Mouse (Mus musculus): ENCODE results near the gene Capn9. TPM values are rescaled to one million over a fixed set of nuclear protein-coding genes. Genes with fewer than 3 reads are reported as not detected.

Gene Capn9
- total and polyA plus RNA-seq, 3 experiments, result 0.10 TPM; not detected in 2

GRCm38 (mm10) chr8:124530996-124531395, 44.9 kb upstream of the Capn9 start:
- TF ChIP-seq ZKSCAN1 (IDR thresholded peaks at IDR 0.05; ENCODE audit: borderline replicate concordance, low read depth, low read length), result no peak
- TF ChIP-seq ETS1 (conservative IDR thresholded peaks at IDR 0.05; ENCODE audit: low read depth, low read length), result no peak
- TF ChIP-seq BHLHE40 (IDR thresholded peaks at IDR 0.05; ENCODE audit: low read depth, low read length), result no peak
- no peak for TF ChIP-seq UBTF (IDR thresholded peaks at IDR 0.05; ENCODE audit: low read depth, low read length)
- TF ChIP-seq GABPA (IDR thresholded peaks at IDR 0.05; ENCODE audit: insufficient replicate concordance, low read depth, low read length), result no peak
- no peak for TF ChIP-seq SIN3A (IDR thresholded peaks at IDR 0.05; ENCODE audit: low read length)
- TF ChIP-seq MXI1 (IDR thresholded peaks at IDR 0.05; ENCODE audit: low read depth, low read length), result no peak
- TF ChIP-seq ZC3H11A (IDR thresholded peaks at IDR 0.05; ENCODE audit: low read depth, low read length), result no peak
- Histone ChIP-seq H3K4me1 (ENCODE audit: control insufficient read depth in 1 of 2, insufficient read depth in 2 of 2) (no peaks in the 10 kb centered on the region), H3K9me3 (replicated peaks; ENCODE audit: low read length) (no peaks in the 10 kb centered on the region), H3K4me2 (ENCODE audit: insufficient read depth, low read depth, poor library complexity, severe bottlenecking) (no peak overlapping the region), H3K27ac (ENCODE audit: insufficient read depth, low read depth) (no peak overlapping the region), H3K27me3 (replicated peaks) (no peaks in the 10 kb centered on the region), H3K9ac (ENCODE audit: insufficient read depth, low read depth) (no peak overlapping the region), H3K36me3 (replicated peaks in 1 of 2; ENCODE audit: control insufficient read depth in 1 of 2, insufficient read depth in 1 of 2, low read length in 1 of 2) (peaks cover 71 to 96% of the 10 kb centered on the region in 2 experiments), H3K4me3 (replicated peaks in 1 of 3; ENCODE audit: low read depth in 2 of 3, low read length in 2 of 3, poor library complexity in 1 of 3) (no peak overlapping the region), H3K79me2 (replicated peaks; ENCODE audit: control insufficient read depth, extremely low read depth, insufficient read depth, poor library complexity, severe bottlenecking) (no peaks in the 10 kb centered on the region)
- dilution Hi-C loops (cut with MboI; ENCODE audit: extremely low pct_ligation_motif_present, extremely low pct_unique_long_range_greater_than_20kb, low sequenced_read_pairs), result no loop called here
- DNase-seq (ENCODE audit: extremely low read depth), result no peak
- in situ Hi-C loops (cut with MboI; ENCODE audit: low pct_ligation_motif_present, low pct_unique_long_range_greater_than_20kb, low sequenced_read_pairs), result no loop called here

- in situ Hi-C loops (cut with MboI; ENCODE audit: low pct_ligation_motif_present, low pct_unique_long_range_greater_than_20kb, low sequenced_read_pairs) (no loop called here), dilution Hi-C loops (cut with MboI; ENCODE audit: extremely low pct_ligation_motif_present, extremely low pct_unique_long_range_greater_than_20kb, low sequenced_read_pairs) (no loop called here)
- Histone ChIP-seq H3K9ac (ENCODE audit: insufficient read depth, low read depth) (no peak overlapping the region), H3K27me3 (replicated peaks) (no peaks in the 10 kb centered on the region), H3K27ac (ENCODE audit: insufficient read depth, low read depth) (no peak overlapping the region), H3K4me1 (ENCODE audit: control insufficient read depth in 1 of 2, insufficient read depth in 2 of 2) (no peaks in the 10 kb centered on the region), H3K9me3 (replicated peaks; ENCODE audit: low read length) (no peaks in the 10 kb centered on the region), H3K4me3 (replicated peaks in 1 of 3; ENCODE audit: low read depth in 2 of 3, low read length in 2 of 3, poor library complexity in 1 of 3) (no peak overlapping the region), H3K79me2 (replicated peaks; ENCODE audit: control insufficient read depth, extremely low read depth, insufficient read depth, poor library complexity, severe bottlenecking) (no peaks in the 10 kb centered on the region), H3K4me2 (ENCODE audit: insufficient read depth, low read depth, poor library complexity, severe bottlenecking) (no peak overlapping the region), H3K36me3 (replicated peaks in 1 of 2; ENCODE audit: control insufficient read depth in 1 of 2, insufficient read depth in 1 of 2, low read length in 1 of 2) (peaks cover 68 to 89% of the 10 kb centered on the region in 2 experiments)
- DNase-seq (ENCODE audit: extremely low read depth), result no peak
- TF ChIP-seq ETS1 (conservative IDR thresholded peaks at IDR 0.05; ENCODE audit: low read depth, low read length), result no peak
These were observed 43.3 kb upstream of the Capn9 start for GRCm38 (mm10) chr8:124532626-124533025.

GRCm38 (mm10) chr8:124535451-124535850, 40.5 kb upstream of the Capn9 start:
- no peaks in the 10 kb centered on the region for H3K27me3 ChIP-seq (replicated peaks)
- in situ Hi-C loops (cut with MboI; ENCODE audit: low pct_ligation_motif_present, low pct_unique_long_range_greater_than_20kb, low sequenced_read_pairs) (no loop called here), dilution Hi-C loops (cut with MboI; ENCODE audit: extremely low pct_ligation_motif_present, extremely low pct_unique_long_range_greater_than_20kb, low sequenced_read_pairs) (no loop called here)
- H3K4me2 ChIP-seq (ENCODE audit: insufficient read depth, low read depth, poor library complexity, severe bottlenecking), result no peak overlapping the region
- no peaks in the 10 kb centered on the region for H3K79me2 ChIP-seq (replicated peaks; ENCODE audit: control insufficient read depth, extremely low read depth, insufficient read depth, poor library complexity, severe bottlenecking)
- TF ChIP-seq NELFE (IDR thresholded peaks at IDR 0.05; ENCODE audit: low read depth, low read length), result no peak
- no peak for TF ChIP-seq IRF4 (IDR thresholded peaks at IDR 0.05; ENCODE audit: low read depth, low read length)
- no peak for TF ChIP-seq MEF2A (IDR thresholded peaks at IDR 0.05; ENCODE audit: borderline replicate concordance, low read depth, low read length)
- TF ChIP-seq MAFK (IDR thresholded peaks at IDR 0.05; ENCODE audit: insufficient replicate concordance, low read length), result no peak
- TF ChIP-seq ZKSCAN1 (IDR thresholded peaks at IDR 0.05; ENCODE audit: borderline replicate concordance, low read depth, low read length), result no peak
- no peak for TF ChIP-seq ZC3H11A (IDR thresholded peaks at IDR 0.05; ENCODE audit: low read depth, low read length)
- TF ChIP-seq TBP (conservative IDR thresholded peaks at IDR 0.05; ENCODE audit: low read depth, low read length), result no peak
- no peak for TF ChIP-seq ZNF384 (IDR thresholded peaks at IDR 0.05; ENCODE audit: low read depth, low read length)
- no peak for TF ChIP-seq SIN3A (IDR thresholded peaks at IDR 0.05; ENCODE audit: low read length)
- TF ChIP-seq MAX (IDR thresholded peaks at IDR 0.05; ENCODE audit: low read length), result no peak
- TF ChIP-seq ELF1 (IDR thresholded peaks at IDR 0.05; ENCODE audit: low read depth, low read length), result no peak
- TF ChIP-seq HCFC1 (IDR thresholded peaks at IDR 0.05; ENCODE audit: low read depth, low read length), result no peak
- no peak for TF ChIP-seq JUN (IDR thresholded peaks at IDR 0.05; ENCODE audit: insufficient read depth, low read depth, low read length)
- H3K27ac ChIP-seq (ENCODE audit: insufficient read depth, low read depth), result no peak overlapping the region
- no peaks in the 10 kb centered on the region for H3K4me1 ChIP-seq (ENCODE audit: control insufficient read depth in 1 of 2, insufficient read depth in 2 of 2)
- DNase-seq (ENCODE audit: extremely low read depth), result no peak
- no peaks in the 10 kb centered on the region for H3K9me3 ChIP-seq (replicated peaks; ENCODE audit: low read length)
- peaks cover 71 to 91% of the 10 kb centered on the region in 2 experiments for H3K36me3 ChIP-seq (replicated peaks in 1 of 2; ENCODE audit: control insufficient read depth in 1 of 2, insufficient read depth in 1 of 2, low read length in 1 of 2)
- no peak overlapping the region for H3K4me3 ChIP-seq (replicated peaks in 1 of 3; ENCODE audit: low read depth in 2 of 3, low read length in 2 of 3, poor library complexity in 1 of 3)
- H3K9ac ChIP-seq (ENCODE audit: insufficient read depth, low read depth), result no peak overlapping the region

All from CH12.LX (cell line).